Mouse (Mus musculus) heart, postnatal 36 days (tissue): ENCODE data around the gene Phlda1. TPM values are rescaled to one million over a fixed set of nuclear protein-coding genes. Genes with fewer than 3 reads are reported as not detected.

Experiments used
- DNase-seq, 2 experiments: peaks; one replicate each; pipeline ENCODE4 v3.0.0; 2021 to 2022
- intact Hi-C: fragments of 180-260 bp; cut with DNase I; formaldehyde crosslinking; loops from one replicate; pipeline ENCODE4 v1.15.1; 2025
- total RNA-seq, 2 experiments: library from RNA; stranded (reverse); gene quantifications; 2 replicates each; pipeline ENCODE4 v1.2.3; 2021

Gene Phlda1
- total RNA-seq, 2 experiments from 2014 or later, result 9.8 to 17.3 TPM

GRCm38 (mm10) chr10:111503071-111503470, 3.0 kb upstream of the Phlda1 start:
- peak; percentile 83 to 89 for DNase-seq
- intact Hi-C loops, result loop anchor here (1.0 to 5.0 kb wide), 3 partner anchors 134 to 454 kb away; no protein-coding TSS in a partner anchor

GRCm38 (mm10) chr10:111503716-111504115, 2.4 kb upstream of the Phlda1 start:
- no peak for DNase-seq
- intact Hi-C loops, result loop anchor here (1.0 to 5.0 kb wide), 3 partner anchors 134 to 454 kb away; no protein-coding TSS in a partner anchor

- intact Hi-C loops, result loop anchor here (5.0 kb wide), 4 partner anchors 38 to 173 kb away; no protein-coding TSS in a partner anchor
- no peak for DNase-seq
Observed at GRCm38 (mm10) chr10:111504606-111505005, 1.5 kb upstream of the Phlda1 start.

GRCm38 (mm10) chr10:111505406-111505805, 680 bp upstream of the Phlda1 start:
- no peak for DNase-seq
- intact Hi-C loops, result loop anchor here (5.0 kb wide), 3 partner anchors 37 to 172 kb away; no protein-coding TSS in a partner anchor

GRCm38 (mm10) chr10:111506926-111507459, 907 bp downstream of the Phlda1 start:
- intact Hi-C loops, result loop anchor here (2.0 to 5.0 kb wide), 4 partner anchors 35 to 170 kb away; no protein-coding TSS in a partner anchor

GRCm38 (mm10) chr10:111507460-111508211, 1.6 kb downstream of the Phlda1 start:
- intact Hi-C loops, result loop anchor here (2.0 to 5.0 kb wide), 4 partner anchors 35 to 170 kb away; no protein-coding TSS in a partner anchor
- peak; percentile 59 to 64 for DNase-seq

More at GRCm38 (mm10) chr10:111506926-111507459, 907 bp downstream of the Phlda1 start:
- DNase-seq, result peak in 1 of 2 experiments; percentile 54

- DNase-seq, result no peak
- intact Hi-C loops, result loop anchor here (5.0 kb wide), 3 partner anchors 34 to 169 kb away; no protein-coding TSS in a partner anchor
Observed at GRCm38 (mm10) chr10:111508324-111509080, 2.4 kb downstream of the Phlda1 start.

GRCm38 (mm10) chr10:111509103-111509784, 3.2 kb downstream of the Phlda1 start:
- intact Hi-C loops, result loop anchor here (5.0 kb wide), 3 partner anchors 33 to 168 kb away; no protein-coding TSS in a partner anchor

GRCm38 (mm10) chr10:111509981-111510380, 3.9 kb downstream of the Phlda1 start:
- no peak for DNase-seq
- intact Hi-C loops, result loop anchor here (5.0 kb wide), 3 partner anchors 32 to 167 kb away; no protein-coding TSS in a partner anchor

More at GRCm38 (mm10) chr10:111509103-111509784, 3.2 kb downstream of the Phlda1 start:
- DNase-seq, result no peak

GRCm38 (mm10) chr10:111510798-111511197, 4.7 kb downstream of the Phlda1 start:
- intact Hi-C loops, result no loop called here

GRCm38 (mm10) chr10:111512036-111512568, 6.0 kb downstream of the Phlda1 start:
- DNase-seq, result no peak
- intact Hi-C loops, result no loop called here

More at GRCm38 (mm10) chr10:111510798-111511197, 4.7 kb downstream of the Phlda1 start:
- no peak for DNase-seq

- intact Hi-C loops, result no loop called here
Observed at GRCm38 (mm10) chr10:111514282-111514885, 8.3 kb downstream of the Phlda1 start.

GRCm38 (mm10) chr10:111515071-111516010, 9.3 kb downstream of the Phlda1 start:
- no peak for DNase-seq
- intact Hi-C loops, result no loop called here

More at GRCm38 (mm10) chr10:111514282-111514885, 8.3 kb downstream of the Phlda1 start:
- no peak for DNase-seq

GRCm38 (mm10) chr10:111516172-111516588, 10.1 kb downstream of the Phlda1 start:
- DNase-seq, result peak; percentile 40 to 57
- intact Hi-C loops, result no loop called here

- no peak for DNase-seq
- intact Hi-C loops, result no loop called here
Observed at GRCm38 (mm10) chr10:111516804-111517436, 10.8 kb downstream of the Phlda1 start.

- intact Hi-C loops, result no loop called here
- DNase-seq, result no peak
Observed at GRCm38 (mm10) chr10:111518350-111518749, 12.3 kb downstream of the Phlda1 start.

- DNase-seq, result no peak
- intact Hi-C loops, result no loop called here
Observed at GRCm38 (mm10) chr10:111519620-111520370, 13.7 kb downstream of the Phlda1 start.
